Mouse (Mus musculus) hindbrain, embryonic 14.5 days (tissue): Measurements from ENCODE around the gene Rnf182. TPM values are rescaled to one million over a fixed set of nuclear protein-coding genes. Genes with fewer than 3 reads are reported as not detected.

Experiments used
- ATAC-seq: fragments of 200-750 bp; cut with Nextera tagmentation; 2 replicates; pipeline ENCODE4 v1.8.0; 2017; ENCODE audit warnings: moderate number of reproducible peaks, mild to moderate bottlenecking, moderate TSS enrichment, moderate library complexity; ENCODE audit not compliant: low FRiP score
- DNase-seq: peaks from one replicate; pipeline ENCODE4 v3.0.0-alpha.2; 2015; ENCODE audit warnings: low spot score
- H3K27ac ChIP-seq: fragments of 300-500 bp; sonication (generic); 2 replicates; pipeline ENCODE4 v1.5.1; 2014; ENCODE audit warnings: mild to moderate bottlenecking, moderate library complexity
- H3K27me3 ChIP-seq: fragments of 300-500 bp; sonication (generic); 2 replicates; pipeline ENCODE4 v1.6.1; 2014; ENCODE audit warnings: mild to moderate bottlenecking, low read length, mixed read lengths; ENCODE audit not compliant: control insufficient read depth, insufficient read depth
- H3K36me3 ChIP-seq: fragments of 300-500 bp; sonication (generic); replicated peaks from 2 replicates; pipeline ENCODE4 v1.6.1; 2014; ENCODE audit not compliant: control insufficient read depth, insufficient read depth
- H3K4me1 ChIP-seq: fragments of 300-500 bp; sonication (generic); replicated peaks from 2 replicates; pipeline ENCODE4 v1.6.1; 2014; ENCODE audit warnings: antibody characterized with exemption, low read length, mixed read lengths; ENCODE audit not compliant: control insufficient read depth, insufficient read depth
- H3K4me2 ChIP-seq: fragments of 300-500 bp; sonication (generic); replicated peaks from 2 replicates; pipeline ENCODE4 v1.6.1; 2014; ENCODE audit warnings: mild to moderate bottlenecking, moderate library complexity
- H3K4me3 ChIP-seq: fragments of 300-500 bp; sonication (generic); replicated peaks from 2 replicates; pipeline ENCODE4 v1.5.1; 2014; ENCODE audit warnings: mild to moderate bottlenecking, low read length
- H3K9ac ChIP-seq: fragments of 300-500 bp; sonication (generic); 2 replicates; pipeline ENCODE4 v1.6.1; 2014
- H3K9me3 ChIP-seq: fragments of 300-500 bp; sonication (generic); 2 replicates; pipeline ENCODE4 v1.6.1; 2016; ENCODE audit warnings: low read length; ENCODE audit not compliant: control insufficient read depth
- WGBS: fragments of 180-500 bp; shearing (Covaris S2); extraction: QIAGEN DNeasy Blood & Tissue Kit; methylation state at CpG from one replicate; pipeline ENCODE4 v1.1.7; 2014; 5-methylcytosine and 5-hydroxymethylcytosine counted together
- polyA plus RNA-seq: library from polyadenylated mRNA; unstranded; fragments of >200 nt; fragmentation: Nextera tagmentation; extraction: Ambion mirVana; gene quantifications from 2 replicates; pipeline ENCODE4 v1.2.1, GENCODE M21; 2014

Rnf182 gene
- polyA plus RNA-seq, 1 experiment from 2014 or later: 35.8 TPM

DNA sequence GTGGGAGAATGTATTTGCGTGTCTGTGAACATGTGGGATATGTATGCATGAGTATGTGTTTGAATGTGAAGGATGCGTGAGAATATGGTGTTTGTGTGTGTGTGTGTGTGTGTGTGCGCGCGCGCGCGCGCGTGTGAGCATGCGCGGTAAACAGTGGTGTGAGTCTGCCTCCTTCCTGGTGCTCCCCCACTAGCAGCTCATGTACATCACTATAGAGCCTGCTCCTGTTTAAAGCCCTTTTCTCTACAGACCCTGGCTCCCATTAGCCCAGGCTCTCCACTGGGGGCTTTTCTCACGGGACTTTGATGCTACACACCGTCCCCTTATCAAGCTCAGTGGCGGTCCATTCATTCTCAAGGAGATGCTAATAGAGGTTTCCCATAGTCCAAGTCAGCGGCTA, 32.5 kb upstream of the Rnf182 start:
- no peaks in the 10 kb centered on the region for H3K27me3 ChIP-seq
- 46% methylated on average over 16 of the region's 16 CpGs for WGBS
- ATAC-seq: no peak
- no peaks in the 10 kb centered on the region for H3K36me3 ChIP-seq
- no peak for DNase-seq
- 0 out of 2 replicates have a peak overlapping the region, but pooled peaks have one; percentile 4 for H3K4me3 ChIP-seq
- H3K4me2 ChIP-seq: peak overlapping the region; percentile 43
- no peaks in the 10 kb centered on the region for H3K4me1 ChIP-seq
- no peak overlapping the region for H3K27ac ChIP-seq
- peak overlapping the region; percentile 46; the same call in 1 of the 2 replicates for H3K9ac ChIP-seq
- no peaks in the 10 kb centered on the region for H3K9me3 ChIP-seq

DNA sequence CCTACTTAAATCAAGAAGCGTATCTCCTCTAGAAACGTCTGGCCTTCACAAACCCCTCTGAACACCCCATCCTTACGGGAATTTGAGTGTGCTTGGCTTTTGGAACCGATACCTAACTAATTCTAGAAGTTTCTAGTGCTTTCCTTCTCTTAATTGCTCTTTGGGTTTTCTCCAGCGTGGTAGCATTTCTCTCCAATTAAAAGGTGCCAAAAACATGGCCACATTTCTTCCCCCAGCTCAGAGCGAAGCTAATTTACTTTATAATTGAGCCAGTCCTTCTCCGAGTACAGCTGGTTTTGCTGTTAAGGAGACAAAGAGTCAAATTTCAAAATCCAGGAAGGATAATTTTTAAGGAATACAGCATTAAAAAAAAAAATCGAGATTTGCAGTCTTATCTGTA, 32.0 kb upstream of the Rnf182 start:
- Histone ChIP-seq H3K4me3 (no peak overlapping the region), H3K4me1 (no peaks in the 10 kb centered on the region), H3K4me2 (peak overlapping the region; percentile 43; the same call in 1 of the 2 replicates), H3K9me3 (no peaks in the 10 kb centered on the region), H3K27ac (no peak overlapping the region), H3K36me3 (no peaks in the 10 kb centered on the region), H3K27me3 (no peaks in the 10 kb centered on the region), H3K9ac (0 out of 2 replicates have a peak overlapping the region, but pooled peaks have one; percentile 46)
- no peak for DNase-seq
- ATAC-seq: no peak
- 64% methylated on average over 8 of the region's 8 CpGs for WGBS

DNA sequence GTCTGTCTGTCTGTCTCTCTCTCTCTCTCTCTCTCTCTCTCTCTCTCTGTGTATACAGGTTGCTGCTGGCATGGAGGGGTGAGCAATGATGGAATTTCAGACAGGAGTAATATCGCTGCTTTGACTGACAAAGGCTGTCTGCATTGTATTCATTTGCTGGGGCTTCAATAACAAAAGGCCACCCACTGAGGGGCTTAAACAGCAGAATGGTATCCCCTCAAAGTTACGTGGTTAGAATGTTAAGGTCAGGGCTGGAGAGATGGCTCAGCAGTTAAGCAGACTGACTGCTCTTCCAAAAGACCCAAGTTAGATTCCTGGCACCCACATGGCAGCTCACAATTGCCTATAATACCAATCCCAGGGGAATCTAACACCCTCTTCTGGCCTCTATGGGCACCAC, 30.2 kb upstream of the Rnf182 start:
- no peak overlapping the region for H3K9ac ChIP-seq
- WGBS: 42% methylated on average over 2 of the region's 2 CpGs
- no peaks in the 10 kb centered on the region for H3K27me3 ChIP-seq
- no peak overlapping the region for H3K27ac ChIP-seq
- H3K4me1 ChIP-seq: no peaks in the 10 kb centered on the region
- H3K4me2 ChIP-seq: no peak overlapping the region
- DNase-seq (no peak), ATAC-seq (no peak)
- no peak overlapping the region for H3K4me3 ChIP-seq
- H3K36me3 ChIP-seq: no peaks in the 10 kb centered on the region
- H3K9me3 ChIP-seq: no peaks in the 10 kb centered on the region

DNA sequence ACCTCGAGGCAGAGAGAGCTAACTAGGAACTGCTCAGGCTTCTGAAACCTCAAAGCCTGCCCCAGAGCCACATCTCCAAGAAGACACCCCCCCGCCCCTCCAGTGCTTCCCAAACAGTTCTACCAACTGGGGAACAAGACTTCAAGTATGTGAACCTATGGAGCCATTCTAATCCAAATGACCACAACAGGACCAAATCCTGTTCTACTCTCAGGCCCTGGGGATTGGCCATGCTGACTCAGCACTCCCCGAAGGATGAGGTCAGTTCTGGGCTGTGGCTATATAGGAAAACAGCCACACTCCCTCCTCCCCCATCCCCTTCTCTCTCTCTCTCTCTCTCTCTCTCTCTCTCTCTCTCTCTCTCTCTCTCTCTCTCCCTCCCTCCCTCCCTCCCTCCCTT, 28.5 kb upstream of the Rnf182 start:
- H3K4me3 ChIP-seq: no peak overlapping the region
- H3K9ac ChIP-seq: no peak overlapping the region
- H3K36me3 ChIP-seq: no peaks in the 10 kb centered on the region
- ATAC-seq: no peak
- no peaks in the 10 kb centered on the region for H3K27me3 ChIP-seq
- H3K4me1 ChIP-seq: no peaks in the 10 kb centered on the region
- DNase-seq: no peak
- no peaks in the 10 kb centered on the region for H3K9me3 ChIP-seq
- H3K4me2 ChIP-seq: no peak overlapping the region
- no peak overlapping the region for H3K27ac ChIP-seq
- 92% methylated on average over 3 of the region's 3 CpGs for WGBS

DNA sequence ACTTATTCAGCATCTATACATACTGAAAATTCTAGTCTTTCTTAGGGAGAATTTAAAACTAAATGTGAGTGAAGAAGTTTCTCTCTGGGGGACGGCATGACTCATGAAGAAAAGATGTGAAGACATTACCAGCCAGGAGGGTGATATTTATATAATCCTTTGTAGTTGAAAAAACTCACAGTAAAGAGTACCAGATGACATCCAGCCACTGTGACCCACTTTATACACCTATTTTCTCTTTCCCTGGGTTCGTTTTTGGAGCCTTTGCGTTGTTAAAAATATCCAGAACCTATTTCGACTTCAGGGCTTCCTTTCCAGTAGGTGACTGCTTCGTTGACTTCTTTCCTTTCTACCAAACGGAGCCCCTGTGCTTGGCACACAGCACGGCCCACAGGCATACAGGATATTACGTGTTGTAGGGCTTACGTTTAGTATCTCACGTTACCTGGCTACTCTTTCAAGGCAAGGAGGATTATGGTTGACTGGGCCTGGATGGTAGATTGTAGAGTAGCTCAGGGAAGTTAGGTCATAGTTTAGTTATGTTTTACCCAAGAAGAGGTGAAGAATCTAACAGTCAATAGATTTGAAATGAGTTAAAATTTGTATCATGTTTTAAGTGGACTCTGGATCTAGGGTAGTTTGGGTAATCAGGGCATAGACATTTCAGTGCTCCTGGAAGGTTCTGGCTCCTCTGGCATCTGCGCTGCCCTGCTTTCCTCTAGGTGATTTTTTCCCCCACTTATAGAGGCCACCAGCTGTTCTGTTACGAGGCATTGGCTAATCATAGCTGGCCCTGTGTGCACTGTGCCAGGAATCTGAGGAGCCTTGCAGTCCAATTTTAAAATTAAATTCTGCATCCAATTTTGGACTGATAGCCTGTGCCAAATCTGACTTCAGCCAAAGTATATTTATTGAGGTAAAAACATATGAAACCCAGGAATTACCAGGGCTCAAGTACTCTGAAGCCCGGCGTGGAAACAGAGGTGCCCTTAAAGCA, 27.4 kb upstream of the Rnf182 start:
- H3K27ac ChIP-seq: no peak overlapping the region
- H3K4me2 ChIP-seq: no peak overlapping the region
- no peak overlapping the region for H3K4me3 ChIP-seq
- DNase-seq (no peak), ATAC-seq (no peak)
- no peaks in the 10 kb centered on the region for H3K27me3 ChIP-seq
- 82% methylated on average over 14 of the region's 14 CpGs for WGBS
- no peaks in the 10 kb centered on the region for H3K9me3 ChIP-seq
- H3K9ac ChIP-seq: no peak overlapping the region
- no peaks in the 10 kb centered on the region for H3K36me3 ChIP-seq
- 0 out of 2 replicates have a peak, but pooled peaks cover 3% of the 10 kb centered on the region for H3K4me1 ChIP-seq

DNA sequence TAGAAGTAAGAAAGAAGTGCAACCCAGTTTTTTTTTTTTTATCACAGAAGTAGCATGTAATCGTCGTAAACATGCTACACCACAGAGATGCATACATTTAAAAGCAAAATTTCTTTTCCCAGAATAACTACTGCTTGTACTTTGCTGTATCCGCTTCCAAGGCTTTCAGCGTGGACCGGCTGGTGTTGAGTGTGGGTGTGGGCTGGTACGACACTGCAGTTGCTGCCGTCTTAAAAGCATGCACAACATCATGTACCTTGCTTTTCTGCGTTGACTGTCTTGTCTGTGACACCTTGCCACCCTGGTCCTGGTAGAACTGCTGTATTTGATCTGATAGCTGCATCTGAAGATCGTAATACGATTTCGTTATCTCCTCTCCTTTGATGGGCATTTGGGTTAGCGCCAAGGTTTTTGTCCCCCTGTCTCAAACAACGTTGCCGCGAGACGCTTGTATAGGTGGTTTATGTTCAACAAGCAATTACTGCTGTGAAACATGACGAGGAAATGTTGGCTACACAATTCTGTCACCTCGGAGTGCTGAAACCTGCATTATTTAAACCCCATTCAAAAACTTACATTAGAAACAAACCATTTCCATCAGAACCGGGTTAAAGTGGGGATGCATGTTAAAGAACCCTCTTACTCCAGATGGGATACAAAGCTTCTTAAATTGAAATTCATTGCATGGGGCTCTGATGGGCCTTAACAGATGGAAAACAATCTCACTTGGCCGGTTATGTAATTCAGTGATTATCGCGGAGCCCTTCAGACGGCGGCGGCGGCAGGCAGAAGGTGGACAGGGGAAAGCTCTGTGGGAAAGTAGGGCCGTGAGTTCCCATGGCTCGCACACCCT, 23.5 kb upstream of the Rnf182 start:
- no peak overlapping the region for H3K9ac ChIP-seq
- ATAC-seq (no peak), DNase-seq (no peak)
- H3K4me2 ChIP-seq: no peak overlapping the region
- H3K9me3 ChIP-seq: no peaks in the 10 kb centered on the region
- no peak overlapping the region for H3K27ac ChIP-seq
- 58% methylated on average over 28 of the region's 28 CpGs for WGBS
- no peak overlapping the region for H3K4me3 ChIP-seq
- no peaks in the 10 kb centered on the region for H3K27me3 ChIP-seq
- no peaks in the 10 kb centered on the region for H3K36me3 ChIP-seq
- H3K4me1 ChIP-seq: 0 out of 2 replicates have a peak, but pooled peaks cover 3% of the 10 kb centered on the region

DNA sequence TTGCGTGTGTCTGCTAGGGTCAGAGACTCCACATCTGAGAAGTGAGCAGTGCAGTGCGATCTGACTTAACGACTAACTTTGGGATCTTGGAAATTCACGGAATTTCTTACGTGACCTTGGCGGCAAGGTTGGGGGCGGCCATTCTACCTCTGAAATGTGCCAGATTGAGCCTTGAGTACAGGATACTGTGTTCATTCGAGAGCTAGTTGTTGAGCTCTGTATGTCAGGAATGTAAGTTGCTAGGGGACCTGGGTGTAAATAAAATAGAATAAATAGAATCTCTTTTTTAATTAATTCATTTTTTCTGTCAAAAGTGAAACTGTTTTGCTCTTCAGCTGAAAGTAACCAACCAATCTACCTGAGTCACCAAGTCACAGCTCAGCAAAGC, 22.8 kb upstream of the Rnf182 start:
- Histone ChIP-seq H3K36me3 (no peaks in the 10 kb centered on the region), H3K4me1 (0 out of 2 replicates have a peak, but pooled peaks cover 3% of the 10 kb centered on the region), H3K4me2 (no peak overlapping the region), H3K4me3 (no peak overlapping the region), H3K9me3 (no peaks in the 10 kb centered on the region), H3K27ac (no peak overlapping the region), H3K9ac (no peak overlapping the region), H3K27me3 (no peaks in the 10 kb centered on the region)
- ATAC-seq: no peak
- DNase-seq: no peak
- 59% methylated on average over 8 of the region's 8 CpGs for WGBS

DNA sequence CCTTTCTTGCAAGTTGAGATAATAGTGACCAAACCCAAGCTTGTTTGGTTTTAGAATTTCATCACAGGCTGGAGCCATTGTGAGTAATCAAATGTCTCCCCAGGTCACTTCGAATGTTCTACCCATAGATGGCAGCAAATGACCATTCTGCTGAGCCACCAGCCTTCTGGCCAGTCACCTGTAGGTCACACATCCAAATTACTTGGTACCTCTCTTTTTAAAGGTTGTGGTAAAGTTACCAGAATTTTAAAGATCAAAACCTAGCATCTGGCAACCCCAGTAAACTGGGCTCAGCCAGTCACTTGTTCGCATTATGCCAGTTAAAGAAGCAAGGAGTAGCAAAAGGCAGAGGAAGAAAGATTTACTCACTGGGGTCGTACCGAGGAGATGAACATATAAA, 19.6 kb upstream of the Rnf182 start:
- Histone ChIP-seq H3K27ac (no peak overlapping the region), H3K9ac (no peak overlapping the region), H3K4me2 (no peak overlapping the region), H3K4me3 (no peak overlapping the region), H3K4me1 (0 out of 2 replicates have a peak, but pooled peaks cover 3% of the 10 kb centered on the region), H3K9me3 (no peaks in the 10 kb centered on the region), H3K36me3 (no peaks in the 10 kb centered on the region), H3K27me3 (no peaks in the 10 kb centered on the region)
- ATAC-seq (no peak), DNase-seq (peak; percentile 81)
- 55% methylated on average over 4 of the region's 4 CpGs for WGBS

DNA sequence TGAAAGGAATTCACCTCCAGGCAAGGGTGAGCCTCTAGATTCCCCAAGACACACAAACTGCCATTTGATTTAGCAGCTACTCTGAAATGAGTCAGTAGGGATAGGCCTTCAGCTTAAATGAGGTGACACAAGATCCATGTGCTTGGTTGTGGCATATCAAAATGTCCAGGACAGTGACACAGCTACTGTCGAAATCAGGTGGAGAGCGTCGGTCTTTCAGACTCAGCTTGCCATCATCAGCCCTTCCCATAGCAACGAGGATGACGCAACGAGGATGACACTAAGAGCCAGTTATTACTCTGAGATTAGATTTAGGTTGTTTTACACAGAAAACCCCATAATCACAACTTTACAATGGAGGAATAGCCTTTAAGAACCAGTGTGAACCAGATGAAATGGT, 14.5 kb upstream of the Rnf182 start:
- Histone ChIP-seq H3K4me2 (no peak overlapping the region), H3K9me3 (no peaks in the 10 kb centered on the region), H3K27ac (no peak overlapping the region), H3K36me3 (no peaks in the 10 kb centered on the region), H3K9ac (no peak overlapping the region), H3K4me1 (no peaks in the 10 kb centered on the region), H3K27me3 (no peaks in the 10 kb centered on the region), H3K4me3 (no peak overlapping the region)
- ATAC-seq: no peak
- DNase-seq: no peak
- 92% methylated on average over 6 of the region's 6 CpGs for WGBS
